Mouse (Mus musculus) adrenal gland, postnatal 36 days (tissue): ENCODE data around the gene Rtraf. TPM values are rescaled to one million over a fixed set of nuclear protein-coding genes. Genes with fewer than 3 reads are reported as not detected.

Source experiments
- DNase-seq, 2 experiments: peaks; one replicate each; pipeline ENCODE4 v3.0.0; 2021; ENCODE audit warnings: mixed read lengths in 1 of 2
- total RNA-seq, 2 experiments: library from RNA; stranded (reverse); gene quantifications; 2 replicates each; pipeline ENCODE4 v1.2.3; 2021

The Rtraf gene
- total RNA-seq, 2 experiments from 2014 or later = 74.1 to 76.9 TPM

- no peak for DNase-seq
Observed at GRCm38 (mm10) chr14:19801474-19802215, 22.0 kb downstream of the Rtraf start.

- no peak for DNase-seq
Observed at GRCm38 (mm10) chr14:19800485-19800884, 23.1 kb downstream of the Rtraf start.

DNA sequence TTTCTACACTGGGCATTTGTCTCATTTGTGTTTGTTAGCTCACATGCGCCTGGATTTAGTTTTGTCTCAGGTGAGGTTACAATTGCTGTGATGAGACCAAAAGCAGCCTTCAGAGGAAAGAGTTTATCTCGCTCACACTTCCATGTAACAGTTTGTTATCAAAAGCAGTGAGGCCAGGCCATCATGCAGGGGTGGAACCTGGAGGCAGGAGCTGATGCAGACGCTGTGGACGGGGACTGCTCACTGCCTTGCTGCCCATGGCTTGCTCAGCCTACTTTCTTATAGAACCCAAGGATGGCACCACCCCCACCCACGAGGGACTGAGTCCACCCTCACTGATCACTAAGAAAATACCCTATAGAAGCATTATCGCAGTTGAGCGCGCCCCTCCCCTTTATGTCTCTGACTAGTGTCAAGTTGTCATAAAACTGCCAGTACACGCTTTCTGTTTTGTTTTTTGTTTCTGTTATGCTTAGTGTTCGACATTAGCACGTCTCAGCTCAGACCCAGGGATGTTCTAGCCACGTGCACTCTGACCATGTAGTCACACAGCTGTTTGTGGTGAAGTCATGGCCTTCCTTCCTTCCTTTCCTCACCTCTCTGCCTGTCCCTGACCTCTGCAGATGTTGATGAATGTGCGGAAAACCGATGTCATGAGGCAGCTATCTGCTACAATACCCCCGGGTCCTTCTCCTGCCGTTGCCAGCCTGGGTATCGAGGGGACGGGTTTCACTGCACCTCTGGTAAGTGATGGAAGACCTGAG is 26.9 kb downstream of the Rtraf start:
- peak; percentile 10 to 25 for DNase-seq

- DNase-seq = no peak
Observed at GRCm38 (mm10) chr14:19794881-19795280, 28.7 kb downstream of the Rtraf start.

GRCm38 (mm10) chr14:19788443-19788842 is 35.2 kb downstream of the Rtraf start:
- no peak for DNase-seq

DNA sequence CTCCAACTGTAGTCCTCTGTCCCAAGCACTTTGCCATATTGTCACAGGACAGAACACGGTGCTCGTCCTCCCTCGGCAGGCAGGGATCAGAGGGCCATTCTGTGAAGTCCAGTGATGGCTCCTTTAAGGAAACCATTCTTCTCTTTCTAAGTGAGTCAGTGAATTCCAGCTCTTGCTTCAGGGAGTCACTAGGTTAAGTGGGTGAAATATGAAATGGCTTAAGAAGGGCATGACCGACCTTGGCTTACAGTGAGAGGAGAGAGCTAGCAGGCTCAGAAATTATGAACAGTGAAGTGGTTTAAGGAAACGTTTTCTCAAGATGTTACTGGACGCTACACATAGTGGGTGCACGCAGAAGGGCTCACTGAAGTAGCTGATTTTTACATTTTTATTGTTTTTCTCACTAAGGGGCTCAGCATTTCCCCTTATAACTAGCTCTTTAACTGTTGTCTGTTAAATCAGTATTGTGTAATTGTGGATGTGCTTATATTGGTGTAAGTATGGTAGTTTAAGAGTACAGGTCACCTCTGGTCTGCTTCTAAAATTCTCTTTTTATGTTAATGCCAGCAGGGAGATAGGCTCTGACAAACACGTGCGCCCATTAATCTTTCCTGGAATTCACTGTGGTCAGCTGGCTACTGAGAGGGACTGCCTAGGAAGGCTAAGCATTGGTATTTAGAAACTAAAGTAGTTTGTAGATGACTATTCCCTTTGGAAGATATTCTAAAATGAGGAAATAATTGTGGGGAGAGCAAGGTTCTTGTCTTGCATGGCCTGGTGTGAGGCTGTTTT is 37.6 kb downstream of the Rtraf start:
- peak; percentile 21 to 37 for DNase-seq

- DNase-seq = no peak
Observed at GRCm38 (mm10) chr14:19777945-19778344, 45.7 kb downstream of the Rtraf start.

- DNase-seq = no peak
Observed at GRCm38 (mm10) chr14:19777365-19777764, 46.3 kb downstream of the Rtraf start.

GRCm38 (mm10) chr14:19776890-19777289 is 46.7 kb downstream of the Rtraf start:
- peak; percentile 24 to 42 for DNase-seq

- no peak for DNase-seq
Observed at GRCm38 (mm10) chr14:19776179-19776578, 47.4 kb downstream of the Rtraf start.

DNA sequence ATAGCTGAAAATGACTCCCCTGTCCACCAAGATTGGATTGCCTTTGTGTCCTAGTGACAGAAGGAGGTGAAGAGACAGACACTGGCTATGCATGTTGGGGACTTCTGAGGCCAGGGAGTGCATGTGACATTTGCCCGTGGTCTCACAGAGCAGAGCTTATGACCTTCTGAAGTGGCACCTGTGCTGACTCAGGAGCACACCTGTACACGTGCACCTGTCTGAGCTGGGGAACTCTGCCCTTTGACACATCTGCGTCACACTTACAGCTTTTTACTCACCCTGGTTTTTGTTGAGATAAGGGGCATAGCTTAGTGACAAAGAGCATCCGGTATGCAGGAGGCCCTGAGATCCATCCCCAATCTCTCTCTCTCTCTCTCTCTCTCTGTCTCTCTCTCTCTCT is 48.1 kb downstream of the Rtraf start:
- no peak for DNase-seq

- no peak for DNase-seq
Observed at GRCm38 (mm10) chr14:19774036-19774628, 49.5 kb downstream of the Rtraf start.

- no peak for DNase-seq
Observed at GRCm38 (mm10) chr14:19771173-19771572, 52.5 kb downstream of the Rtraf start.

GRCm38 (mm10) chr14:19769441-19770200 is 54.0 kb downstream of the Rtraf start:
- DNase-seq = peak; percentile 38 to 61

DNA sequence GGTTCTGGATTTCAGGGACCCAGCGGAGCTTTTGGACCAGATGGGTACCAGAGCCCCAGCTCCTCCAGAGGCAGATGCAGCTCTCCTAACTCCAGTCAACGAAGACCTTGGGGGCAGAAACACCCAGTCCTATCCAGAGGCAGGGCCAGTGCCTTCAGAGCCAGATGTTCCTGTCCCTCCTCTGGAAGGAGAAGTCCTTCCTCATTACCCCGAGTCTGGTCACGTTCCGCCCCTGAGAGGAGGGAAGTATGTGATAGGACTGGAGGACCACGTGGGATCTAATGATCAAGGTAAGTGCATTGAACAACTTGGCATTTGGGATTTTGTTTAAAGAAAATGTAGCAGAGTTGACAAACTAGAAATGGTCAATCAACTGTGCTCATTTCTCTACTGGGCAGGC is 55.0 kb downstream of the Rtraf start:
- DNase-seq = no peak

DNA sequence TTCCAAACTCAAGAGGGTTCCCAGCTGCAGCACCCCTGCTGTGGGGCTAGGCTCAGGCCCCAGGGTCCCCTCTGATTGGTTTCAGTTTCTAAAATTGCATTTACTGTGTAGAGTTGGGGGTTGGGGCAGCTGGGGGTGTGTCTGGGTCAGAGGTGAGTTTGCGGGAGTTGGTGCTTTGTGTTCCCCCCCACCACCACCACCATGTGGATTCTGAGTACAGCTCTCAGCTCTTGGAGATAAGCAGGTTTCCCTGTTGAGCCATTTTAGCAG is 57.3 kb downstream of the Rtraf start:
- no peak for DNase-seq

- no peak for DNase-seq
Observed at GRCm38 (mm10) chr14:19765539-19766379, 57.9 kb downstream of the Rtraf start.

DNA sequence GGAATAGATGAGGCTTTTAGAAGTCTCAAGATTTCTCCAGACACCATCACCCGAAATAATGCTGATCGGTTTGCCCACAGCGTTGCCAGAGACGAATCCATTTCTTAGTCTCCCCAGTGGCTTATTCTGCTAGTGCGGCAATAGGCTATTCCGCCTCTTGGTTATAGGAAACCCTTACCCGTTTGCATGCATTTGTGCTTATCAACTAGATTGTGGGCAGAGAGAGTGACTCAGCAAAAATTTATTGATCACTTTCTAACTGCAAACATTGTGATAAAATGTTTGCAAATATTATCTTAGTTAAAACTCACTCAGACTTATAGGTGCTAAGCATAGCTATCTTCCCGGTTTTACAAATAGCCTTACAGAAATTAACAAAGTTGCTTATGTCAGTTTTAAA is 59.3 kb downstream of the Rtraf start:
- no peak for DNase-seq

DNA sequence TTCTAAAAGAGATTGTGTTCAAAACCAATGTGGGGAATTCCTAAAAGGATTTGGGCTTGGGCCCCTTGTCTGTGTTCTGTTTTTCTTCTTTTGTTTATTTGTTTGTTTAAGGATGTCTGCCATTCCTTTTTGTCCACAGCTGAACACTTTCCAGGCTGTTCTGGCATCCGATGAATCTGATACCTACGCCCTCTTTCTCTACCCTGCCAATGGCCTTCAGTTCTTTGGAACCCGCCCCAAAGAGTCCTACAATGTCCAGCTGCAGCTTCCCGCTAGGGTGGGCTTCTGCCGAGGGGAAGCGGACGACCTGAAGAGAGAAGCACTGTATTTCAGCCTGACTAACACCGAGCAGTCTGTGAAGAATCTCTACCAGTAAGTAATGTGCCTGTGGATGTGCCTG is 60.1 kb downstream of the Rtraf start:
- DNase-seq = no peak

- no peak for DNase-seq
Observed at GRCm38 (mm10) chr14:19762014-19762413, 61.6 kb downstream of the Rtraf start.
